In genomic region chr2:32629276-32629976, GRCm38 (mm10) we compare ENCODE assay signal across 9 mouse cellular contexts. TPM values are rescaled to one million over a fixed set of nuclear protein-coding genes. Genes with fewer than 3 reads are reported as not detected.
A peak's percentile ranks its signal among the peaks of the same experiment; 100 is the strongest.
DNase-seq lines count a peak whose midpoint lies in the region; ATAC-seq and TF ChIP-seq lines count a peak whose summit lies in the region.
"Had no signal": no experiment of that assay in that cellular context is flagged by ENCODE, and none has a peak within 500 bp of the region (broad histone marks: within the 10 kb centered on the region; RNA-seq: fewer than 3 reads in every experiment).

No protein-coding gene starts in this region.

- no peak overlapping the region for H3K27ac ChIP-seq in cortical plate, adult 2 months (ENCODE audit: insufficient read depth, low read length)
- peak overlapping the region in 1 of 2 experiments; percentile 61; a peak in 2 of 4 replicates for H3K27ac ChIP-seq in heart, embryonic 14.5 days (replicated peaks in 1 of 2; ENCODE audit: control insufficient read depth in 1 of 2, insufficient read depth in 1 of 2, low read depth in 2 of 2, low read length in 2 of 2)
- H3K27ac ChIP-seq in intestine, postnatal 0 days (ENCODE audit: low read depth, low read length): no peak overlapping the region

- H3K27me3 ChIP-seq in heart, embryonic 14.5 days (ENCODE audit: control insufficient read depth, insufficient read depth, low read length): no peaks in the 10 kb centered on the region
- H3K27me3 ChIP-seq in myocyte (ENCODE audit: control insufficient read depth, insufficient read depth, insufficient read length): no peaks in the 10 kb centered on the region
- no peaks in the 10 kb centered on the region for H3K27me3 ChIP-seq in intestine, postnatal 0 days (replicated peaks; ENCODE audit: control insufficient read depth, insufficient read depth, low read length)

- peak overlapping the region; percentile 64; the same call in 1 of the 2 replicates for H3K4me3 ChIP-seq in cortical plate, adult 2 months (ENCODE audit: insufficient read depth, low read length)
- H3K4me3 ChIP-seq in heart, embryonic 14.5 days (ENCODE audit: control insufficient read depth in 1 of 2, insufficient read depth in 1 of 2, low read depth in 1 of 2, low read length in 2 of 2): peak overlapping the region in 1 of 2 experiments; percentile 50; a peak in 1 of 4 replicates
- H3K4me3 ChIP-seq in myocyte: peak overlapping the region; percentile 28
- H3K4me3 ChIP-seq in intestine, postnatal 0 days (ENCODE audit: low read depth, low read length): no peak overlapping the region

- peaks cover 48% of the 10 kb centered on the region for H3K36me3 ChIP-seq in heart, embryonic 14.5 days (ENCODE audit: control insufficient read depth, insufficient read depth, low read length)
- no peaks in the 10 kb centered on the region for H3K36me3 ChIP-seq in myocyte (ENCODE audit: control insufficient read depth, insufficient read depth)
- H3K36me3 ChIP-seq in intestine, postnatal 0 days (ENCODE audit: control insufficient read depth, insufficient read depth): no peaks in the 10 kb centered on the region

- H3K4me1 ChIP-seq in cortical plate, adult 2 months (ENCODE audit: control insufficient read depth, insufficient read depth, low read length): peaks cover 10% of the 10 kb centered on the region
- peaks cover 51 to 61% of the 10 kb centered on the region in 2 experiments for H3K4me1 ChIP-seq in heart, embryonic 14.5 days (ENCODE audit: control insufficient read depth in 2 of 2, insufficient read depth in 2 of 2, low read length in 2 of 2)
- peaks cover 10% of the 10 kb centered on the region; the same call in 1 of the 2 replicates for H3K4me1 ChIP-seq in intestine, postnatal 0 days (replicated peaks; ENCODE audit: control insufficient read depth, insufficient read depth, low read length)

- TF ChIP-seq CTCF in cortical plate, adult 2 months (IDR thresholded peaks at IDR 0.05; ENCODE audit: extremely low read depth, insufficient read depth, low read length): no peak
- no peak for TF ChIP-seq CTCF in intestine, postnatal 0 days (IDR thresholded peaks at IDR 0.05; ENCODE audit: low read depth)

- peak overlapping the region; percentile 93 for H3K9ac ChIP-seq in heart, embryonic 14.5 days (ENCODE audit: low read length)
- H3K9ac ChIP-seq in intestine, postnatal 0 days (ENCODE audit: low read depth, low read length): no peak overlapping the region

- H3K79me2 ChIP-seq in myocyte (ENCODE audit: control insufficient read depth, insufficient read depth): peaks cover 9% of the 10 kb centered on the region

- intact Hi-C loops in left cerebral cortex, postnatal 25 days (cut with DNase I): loop anchor here (5.0 kb wide), 1 partner anchor 128 kb away; the partner anchor contains the start of gene Tor2a

- peak; percentile 56 for DNase-seq in right cerebral cortex, postnatal 14 days
- DNase-seq in right cerebral cortex, postnatal 36 days (ENCODE audit: low spot score in 2 of 2): no peak
- DNase-seq in left cerebral cortex, postnatal 25 days (ENCODE audit: low spot score in 2 of 2): peak; percentile 35 to 60

- H3K9me3 ChIP-seq in heart, embryonic 14.5 days (ENCODE audit: control insufficient read depth, low read length): no peaks in the 10 kb centered on the region
- no peaks in the 10 kb centered on the region for H3K9me3 ChIP-seq in intestine, postnatal 0 days (ENCODE audit: control insufficient read depth)

- no peak for TF ChIP-seq POLR2A in cortical plate, adult 2 months (IDR thresholded peaks at IDR 0.05; ENCODE audit: extremely low read depth, insufficient read depth, low read length)
- TF ChIP-seq POLR2A in myocyte (IDR thresholded peaks at IDR 0.05; ENCODE audit: insufficient read length, low read depth): peak; percentile 59

- H3ac ChIP-seq in myocyte (ENCODE audit: control insufficient read depth, insufficient read length): no peak overlapping the region

- 54% methylated on average over 9 of the region's 9 CpGs for WGBS in heart, embryonic 14.5 days
- 67% methylated on average over 9 of the region's 9 CpGs for WGBS in intestine, postnatal 0 days

- ATAC-seq in heart, embryonic 14.5 days (ENCODE audit: insufficient number of reproducible peaks, insufficient read depth, low FRiP score, low read depth): no peak
- ATAC-seq in intestine, postnatal 0 days: no peak

- peak overlapping the region; percentile 85 for H3K4me2 ChIP-seq in heart, embryonic 14.5 days (ENCODE audit: low read length)
- H3K4me2 ChIP-seq in myocyte (ENCODE audit: low read depth): peak overlapping the region; percentile 88
- H3K4me2 ChIP-seq in intestine, postnatal 0 days (replicated peaks; ENCODE audit: low read depth): no peak overlapping the region

TF ChIP-seq in myocyte, 11 proteins besides CTCF, POLR2A, EP300 and RAD21:
- TF ChIP-seq TCF3 (IDR thresholded peaks at IDR 0.05; ENCODE audit: insufficient read length, low read depth): no peak
- no peak for TF ChIP-seq MYOD1 (IDR thresholded peaks at IDR 0.05; ENCODE audit: control insufficient read depth in 1 of 3, insufficient read length in 2 of 3, low read depth in 2 of 3)
- TF ChIP-seq POLR2AphosphoS2 (IDR thresholded peaks at IDR 0.05; ENCODE audit: insufficient read length, low read depth): no peak
- no peak for TF ChIP-seq MYOG (IDR thresholded peaks at IDR 0.05; ENCODE audit: control insufficient read depth in 1 of 3, insufficient read depth in 1 of 3, insufficient read length in 2 of 3, low read depth in 2 of 3)
- TF ChIP-seq MAX (IDR thresholded peaks at IDR 0.05; ENCODE audit: low read depth): no peak
- TF ChIP-seq CEBPB (IDR thresholded peaks at IDR 0.05; ENCODE audit: insufficient read depth, poor library complexity, severe bottlenecking): no peak
- no peak for TF ChIP-seq USF1 (IDR thresholded peaks at IDR 0.05; ENCODE audit: low read depth)
- no peak for TF ChIP-seq REST (IDR thresholded peaks at IDR 0.05; ENCODE audit: insufficient read depth, insufficient read length)
- no peak for TF ChIP-seq TCF12 (IDR thresholded peaks at IDR 0.05; ENCODE audit: insufficient read depth, poor library complexity, severe bottlenecking)
- no peak for TF ChIP-seq SRF (IDR thresholded peaks at IDR 0.05; ENCODE audit: control insufficient read depth, insufficient read length, low read depth)
- no peak for TF ChIP-seq E2F4 (IDR thresholded peaks at IDR 0.05; ENCODE audit: insufficient read depth)
TF ChIP-seq in myocyte: peak in this region for 0.

RNA-seq across cellular contexts. Expression of gene Ak1, which starts 7.9 kb away (rescaled TPM):
- 118 and 127 TPM in 2 replicates for polyA plus RNA-seq in cortical plate, adult 2 months (2012; rRNA removed)
- polyA plus RNA-seq in heart, embryonic 14.5 days (2014; fragmentation: Nextera tagmentation; extraction: Ambion mirVana): 336 and 355 TPM in 2 replicates
- total RNA-seq in left cerebral cortex, postnatal 25 days (2021): 100 to 1,000 TPM; 157 to 159 TPM
- polyA plus RNA-seq in myocyte (2012; fragmentation: generic; extraction: Trizol): 265 TPM
- 10.5 and 12.1 TPM in 2 replicates for polyA plus RNA-seq in intestine, postnatal 0 days (2015; fragmentation: Nextera tagmentation; extraction: Ambion mirVana)

RNA-seq across cellular contexts. Expression of gene Eng, which starts 17.0 kb away (rescaled TPM):
- 35.1 and 39.0 TPM in 2 replicates for polyA plus RNA-seq in cortical plate, adult 2 months (2012; rRNA removed)
- polyA plus RNA-seq in heart, embryonic 14.5 days (2014; fragmentation: Nextera tagmentation; extraction: Ambion mirVana): 146 and 148 TPM in 2 replicates
- 10 to 100 TPM; 21.9 to 25.0 TPM for total RNA-seq in left cerebral cortex, postnatal 25 days (2021)
- 1.6 TPM for polyA plus RNA-seq in myocyte (2012; fragmentation: generic; extraction: Trizol)
- polyA plus RNA-seq in intestine, postnatal 0 days (2015; fragmentation: Nextera tagmentation; extraction: Ambion mirVana): 32.2 and 34.1 TPM in 2 replicates

RNA-seq across cellular contexts. Expression of gene St6galnac6, which starts 29.9 kb away (rescaled TPM):
- 101 and 110 TPM in 2 replicates for polyA plus RNA-seq in cortical plate, adult 2 months (2012; rRNA removed)
- polyA plus RNA-seq in heart, embryonic 14.5 days (2014; fragmentation: Nextera tagmentation; extraction: Ambion mirVana): 11.0 and 12.2 TPM in 2 replicates
- 100 to 1,000 TPM; 112 to 117 TPM for total RNA-seq in left cerebral cortex, postnatal 25 days (2021)
- 48.7 TPM for polyA plus RNA-seq in myocyte (2012; fragmentation: generic; extraction: Trizol)
- 8.3 and 9.1 TPM in 2 replicates for polyA plus RNA-seq in intestine, postnatal 0 days (2015; fragmentation: Nextera tagmentation; extraction: Ambion mirVana)

RNA-seq across cellular contexts. Expression of gene St6galnac4, which starts 42.5 kb away (rescaled TPM):
- polyA plus RNA-seq in cortical plate, adult 2 months (2012; rRNA removed): 34.8 and 36.6 TPM in 2 replicates
- polyA plus RNA-seq in heart, embryonic 14.5 days (2014; fragmentation: Nextera tagmentation; extraction: Ambion mirVana): 33.4 and 35.7 TPM in 2 replicates
- total RNA-seq in left cerebral cortex, postnatal 25 days (2021): 10 to 100 TPM; 40.1 to 41.1 TPM
- 75.4 TPM for polyA plus RNA-seq in myocyte (2012; fragmentation: generic; extraction: Trizol)
- 5.7 and 6.6 TPM in 2 replicates for polyA plus RNA-seq in intestine, postnatal 0 days (2015; fragmentation: Nextera tagmentation; extraction: Ambion mirVana)

RNA-seq across cellular contexts. Expression of gene 9430097D07Rik, which starts 53.9 kb away (rescaled TPM):
- 1.0 TPM in 2 replicates for polyA plus RNA-seq in cortical plate, adult 2 months (2012; rRNA removed)
- polyA plus RNA-seq in heart, embryonic 14.5 days (2014; fragmentation: Nextera tagmentation; extraction: Ambion mirVana): 0.13 TPM in 1 of 2 replicates, not detected in the other
- total RNA-seq in left cerebral cortex, postnatal 25 days (2021): under 1 TPM; 0.80 to 0.94 TPM
- polyA plus RNA-seq in myocyte (2012; fragmentation: generic; extraction: Trizol): 0.04 TPM
- polyA plus RNA-seq in intestine, postnatal 0 days (2015; fragmentation: Nextera tagmentation; extraction: Ambion mirVana): 0.14 TPM in 1 of 2 replicates, not detected in the other
- total RNA-seq: heart, adult 18-20 months had no signal
- polyA plus RNA-seq: small intestine, adult 2 months had no signal

Comparison
In these comparisons a context has a peak if more than half of its experiments do, and no peak if none do; other contexts are left out.
1. DNase-seq: peak in right cerebral cortex, postnatal 14 days (single experiment) and left cerebral cortex, postnatal 25 days (2 of 2); none in right cerebral cortex, postnatal 36 days (0 of 2).
2. RNA of gene Eng, which starts 17.0 kb away (polyA plus RNA-seq): 146 to 148 TPM in heart, embryonic 14.5 days, 35.1 to 39.0 TPM in cortical plate, adult 2 months and 32.2 to 34.1 TPM in intestine, postnatal 0 days; 1.6 TPM in myocyte (single experiment); every median in the first group is over 10 times any median in the second.